Mouse (Mus musculus) midbrain, embryonic 14.5 days (tissue): ENCODE data around the gene Ssrp1. TPM values are rescaled to one million over a fixed set of nuclear protein-coding genes. Genes with fewer than 3 reads are reported as not detected.

Experiments
- ATAC-seq: fragments of 200-750 bp; cut with Nextera tagmentation; 2 replicates; pipeline ENCODE4 v1.8.0; 2017; ENCODE audit warnings: moderate number of reproducible peaks, moderate library complexity; ENCODE audit not compliant: low FRiP score, low TSS enrichment
- DNase-seq: peaks from one replicate; pipeline ENCODE4 v3.0.0-alpha.2; 2015
- H3K27ac ChIP-seq: fragments of 300-500 bp; sonication (generic); replicated peaks from 2 replicates; pipeline ENCODE4 v1.5.1; 2014; ENCODE audit warnings: mild to moderate bottlenecking, low read depth, low read length, moderate library complexity
- H3K27me3 ChIP-seq: fragments of 300-500 bp; sonication (generic); 2 replicates; pipeline ENCODE4 v1.6.1; 2014; ENCODE audit warnings: low read length, control low read depth, mixed read lengths; ENCODE audit not compliant: control insufficient read depth, insufficient read depth
- H3K36me3 ChIP-seq: fragments of 300-500 bp; sonication (generic); 2 replicates; pipeline ENCODE4 v1.6.1; 2014; ENCODE audit warnings: low read length, control low read depth; ENCODE audit not compliant: control insufficient read depth, insufficient read depth
- H3K4me1 ChIP-seq: fragments of 300-500 bp; sonication (generic); 2 replicates; pipeline ENCODE4 v1.6.1; 2014; ENCODE audit warnings: mild to moderate bottlenecking, antibody characterized with exemption, low read length, control low read depth; ENCODE audit not compliant: control insufficient read depth, insufficient read depth
- H3K4me2 ChIP-seq: fragments of 300-500 bp; sonication (generic); 2 replicates; pipeline ENCODE4 v1.6.1; 2014; ENCODE audit warnings: mild to moderate bottlenecking, low read length, moderate library complexity
- H3K4me3 ChIP-seq: fragments of 300-500 bp; sonication (generic); replicated peaks from 2 replicates; pipeline ENCODE4 v1.5.1; 2014; ENCODE audit warnings: low read depth, low read length
- H3K9ac ChIP-seq: fragments of 300-500 bp; sonication (generic); replicated peaks from 2 replicates; pipeline ENCODE4 v1.6.1; 2014; ENCODE audit warnings: mild to moderate bottlenecking, low read length, moderate library complexity
- H3K9me3 ChIP-seq: fragments of 300-500 bp; sonication (generic); 2 replicates; pipeline ENCODE4 v1.6.1; 2016; ENCODE audit warnings: low read length, control low read depth, mixed read lengths; ENCODE audit not compliant: control insufficient read depth
- WGBS: fragments of 180-500 bp; shearing (Covaris S2); extraction: QIAGEN DNeasy Blood & Tissue Kit; methylation state at CpG from one replicate; pipeline ENCODE4 v1.1.7; 2014; 5-methylcytosine and 5-hydroxymethylcytosine counted together
- polyA plus RNA-seq: library from polyadenylated mRNA; unstranded; fragments of >200 nt; fragmentation: Nextera tagmentation; extraction: Ambion mirVana; gene quantifications from 2 replicates; pipeline ENCODE4 v1.2.1, GENCODE M21; 2014

Gene Ssrp1
- polyA plus RNA-seq, 1 experiment from 2014 or later = 204 TPM

DNA sequence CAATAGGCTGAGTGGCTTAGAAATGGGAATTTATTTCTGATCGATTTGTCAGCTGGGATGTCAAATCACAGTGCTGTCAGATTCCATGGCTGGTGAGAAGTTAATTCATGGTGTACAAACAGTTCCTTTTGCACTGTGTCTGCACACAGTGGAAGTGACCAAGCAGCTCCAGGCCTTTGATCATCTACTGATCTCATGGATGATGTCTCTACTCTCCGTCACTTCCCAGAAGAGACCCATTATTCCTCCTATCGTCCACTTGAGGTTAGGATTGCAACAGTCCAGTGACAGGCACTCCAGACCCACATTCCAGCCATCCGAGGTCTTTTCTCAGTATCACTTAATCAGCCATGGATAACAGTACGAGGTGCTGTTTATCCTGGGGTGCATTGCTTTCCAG, 36.7 kb downstream of the Ssrp1 start:
- no peak overlapping the region for H3K4me2 ChIP-seq
- no peak for ATAC-seq
- no peak for DNase-seq
- H3K4me3 ChIP-seq = no peak overlapping the region
- 83% methylated on average over 5 of the region's 5 CpGs for WGBS
- H3K27me3 ChIP-seq = no peaks in the 10 kb centered on the region
- H3K9ac ChIP-seq = no peak overlapping the region
- H3K9me3 ChIP-seq = no peaks in the 10 kb centered on the region
- peaks cover 40% of the 10 kb centered on the region for H3K36me3 ChIP-seq
- H3K27ac ChIP-seq = no peak overlapping the region
- H3K4me1 ChIP-seq = no peaks in the 10 kb centered on the region

DNA sequence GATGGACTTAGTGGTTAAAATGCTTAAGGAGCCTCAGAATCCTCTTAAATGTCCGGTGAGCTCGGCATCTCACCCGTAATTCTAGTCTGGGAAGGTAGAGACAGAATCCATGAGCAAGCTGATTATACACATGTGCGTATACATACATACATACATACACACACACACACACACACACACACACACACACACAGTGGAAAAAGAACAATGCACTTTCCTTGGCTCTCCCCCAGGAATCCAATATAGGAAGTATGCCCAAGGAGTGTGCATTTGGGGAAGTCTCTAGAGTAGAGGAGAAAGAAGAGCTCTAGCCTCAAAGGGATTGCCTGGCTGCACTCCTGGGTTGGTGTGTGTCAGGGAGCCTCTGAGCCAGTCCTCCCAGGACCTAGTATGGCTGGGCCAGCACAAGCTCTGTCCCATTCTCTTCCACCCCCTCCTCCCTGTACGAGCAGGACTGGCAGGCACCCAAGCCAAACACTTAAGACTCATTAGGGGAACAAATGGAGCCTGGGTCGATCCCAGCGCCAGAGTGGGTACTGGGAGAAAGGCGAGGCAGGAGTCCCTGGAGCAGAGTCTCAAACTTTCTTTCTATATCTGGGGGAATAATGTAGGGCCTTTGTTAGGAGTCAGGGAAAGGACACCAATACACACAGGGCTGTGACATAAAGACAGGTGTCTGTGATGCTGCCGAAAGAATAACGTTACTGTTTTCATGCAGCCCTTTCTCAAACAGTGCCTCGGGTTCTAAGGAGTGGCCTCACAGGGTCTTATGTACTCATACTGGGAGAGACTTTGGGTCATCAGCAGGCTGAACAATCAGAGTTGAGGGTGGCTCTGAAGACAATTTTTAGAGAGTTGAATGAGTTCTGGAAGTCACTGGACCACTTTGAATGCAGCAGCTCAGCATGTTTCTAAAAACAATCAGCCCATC, 51.9 kb downstream of the Ssrp1 start:
- no peak overlapping the region for H3K4me3 ChIP-seq
- no peaks in the 10 kb centered on the region for H3K36me3 ChIP-seq
- no peak overlapping the region for H3K27ac ChIP-seq
- H3K4me1 ChIP-seq = no peaks in the 10 kb centered on the region
- H3K9ac ChIP-seq = no peak overlapping the region
- no peak for ATAC-seq
- H3K4me2 ChIP-seq = no peak overlapping the region
- 54% methylated on average over 11 of the region's 11 CpGs for WGBS
- H3K27me3 ChIP-seq = no peaks in the 10 kb centered on the region
- peak; percentile 54 for DNase-seq
- no peaks in the 10 kb centered on the region for H3K9me3 ChIP-seq

DNA sequence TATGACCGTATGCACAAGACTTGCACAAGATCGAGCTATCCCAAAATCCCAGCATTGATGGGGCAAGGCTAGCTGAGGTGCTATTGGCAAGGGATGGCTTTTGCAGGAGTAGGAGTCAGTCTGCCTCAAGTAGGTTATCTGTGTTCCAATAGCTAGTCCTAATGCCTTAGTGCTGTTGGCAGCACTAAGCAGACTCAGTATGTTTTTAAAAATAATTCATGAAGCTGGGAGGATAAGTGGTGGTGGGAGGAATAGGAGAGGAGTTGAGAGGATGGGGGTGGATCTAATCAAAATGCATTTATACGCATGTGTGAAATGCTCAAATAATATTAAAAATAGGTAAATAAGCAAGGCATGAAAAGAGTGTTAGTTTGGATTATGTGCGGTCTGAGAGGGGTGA, 54.3 kb downstream of the Ssrp1 start:
- H3K4me3 ChIP-seq = no peak overlapping the region
- H3K9ac ChIP-seq = no peak overlapping the region
- H3K9me3 ChIP-seq = no peaks in the 10 kb centered on the region
- WGBS = 98% methylated on average over 4 of the region's 4 CpGs
- no peak overlapping the region for H3K4me2 ChIP-seq
- no peak for DNase-seq
- H3K27ac ChIP-seq = no peak overlapping the region
- H3K4me1 ChIP-seq = no peaks in the 10 kb centered on the region
- no peak for ATAC-seq
- no peaks in the 10 kb centered on the region for H3K36me3 ChIP-seq
- no peaks in the 10 kb centered on the region for H3K27me3 ChIP-seq

DNA sequence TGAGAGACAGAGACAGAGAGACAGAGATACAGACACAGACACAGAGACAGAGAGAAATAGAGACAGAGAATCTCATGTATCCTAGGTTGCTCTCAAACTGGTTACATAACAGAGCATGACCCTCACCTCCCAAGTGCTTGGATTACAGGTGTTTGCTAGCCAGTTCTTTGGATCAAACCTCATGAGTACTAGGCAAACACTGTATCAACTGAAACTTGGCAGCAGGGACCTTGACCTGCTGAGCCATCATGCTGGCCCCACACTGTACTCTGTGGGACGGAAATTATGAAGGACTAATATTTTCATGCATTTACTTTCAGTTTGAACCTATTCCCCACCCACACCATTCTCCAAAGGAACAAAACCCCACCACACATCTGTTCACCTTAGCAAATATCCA, 56.3 kb downstream of the Ssrp1 start:
- H3K27me3 ChIP-seq = no peaks in the 10 kb centered on the region
- whole genome bisulfite sequencing = 97% methylated on average over 1 of the region's 1 CpGs
- H3K4me3 ChIP-seq = no peak overlapping the region
- no peak overlapping the region for H3K4me2 ChIP-seq
- DNase-seq (no peak), ATAC-seq (no peak)
- no peak overlapping the region for H3K27ac ChIP-seq
- no peaks in the 10 kb centered on the region for H3K36me3 ChIP-seq
- H3K9me3 ChIP-seq = no peaks in the 10 kb centered on the region
- H3K9ac ChIP-seq = no peak overlapping the region
- H3K4me1 ChIP-seq = no peaks in the 10 kb centered on the region

DNA sequence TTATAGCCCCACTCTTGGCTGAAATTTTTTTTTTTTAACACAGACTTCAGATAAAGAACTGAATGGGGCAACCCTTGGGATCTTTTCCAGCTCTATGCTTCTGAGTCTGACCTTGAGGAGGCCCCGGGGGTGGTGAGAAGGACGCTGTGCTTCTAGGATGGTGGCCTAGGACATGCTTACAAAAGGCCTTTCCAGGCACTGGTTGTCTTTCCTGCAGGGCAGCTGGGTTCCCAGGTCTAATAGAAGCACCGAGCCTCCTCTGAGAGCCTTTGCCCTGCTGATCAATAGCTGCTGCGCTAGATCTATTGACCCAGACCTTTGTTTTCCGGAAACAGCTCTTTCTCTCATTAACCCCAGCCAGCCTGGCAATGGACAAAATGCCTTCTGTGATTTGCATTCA, 58.9 kb downstream of the Ssrp1 start:
- no peak for DNase-seq
- Histone ChIP-seq H3K9me3 (no peaks in the 10 kb centered on the region), H3K27ac (0 out of 2 replicates have a peak overlapping the region, but pooled peaks have one; percentile 20), H3K9ac (no peak overlapping the region), H3K4me3 (no peak overlapping the region), H3K36me3 (no peaks in the 10 kb centered on the region), H3K4me1 (no peaks in the 10 kb centered on the region), H3K27me3 (no peaks in the 10 kb centered on the region), H3K4me2 (no peak overlapping the region)
- no peak; the same call in 1 of the 2 replicates for ATAC-seq
- 47% methylated on average over 5 of the region's 5 CpGs for WGBS

Other genes starting within 250 kb of the Ssrp1 start
- gene Ube2l6, start 238.4 kb upstream of the Ssrp1 start, polyA plus RNA-seq = 11.7 and 19.5 TPM in 2 replicates
- not detected in 2 replicates for gene Smtnl1, start 214.6 kb upstream of the Ssrp1 start, polyA plus RNA-seq
- 58.6 and 80.6 TPM in 2 replicates for gene Timm10, start 210.2 kb upstream of the Ssrp1 start, polyA plus RNA-seq
- gene Slc43a1, start 198.4 kb upstream of the Ssrp1 start, polyA plus RNA-seq = 0.90 and 2.4 TPM in 2 replicates
- gene Rtn4rl2, start 150.5 kb upstream of the Ssrp1 start, polyA plus RNA-seq = 4.5 and 5.6 TPM in 2 replicates
- gene Slc43a3, start 100.7 kb upstream of the Ssrp1 start, polyA plus RNA-seq = 1.7 and 4.2 TPM in 2 replicates
- gene Prg2, start 56.8 kb upstream of the Ssrp1 start, polyA plus RNA-seq = not detected in 2 replicates
- not detected in 2 replicates for gene Prg3, start 49.0 kb upstream of the Ssrp1 start, polyA plus RNA-seq
- 0.91 and 1.5 TPM in 2 replicates for gene P2rx3, start 228 bp downstream of the Ssrp1 start, polyA plus RNA-seq
- 7.9 and 10.4 TPM in 2 replicates for gene Tnks1bp1, start 10.8 kb downstream of the Ssrp1 start, polyA plus RNA-seq
- 10.7 and 27.7 TPM in 2 replicates for gene Aplnr, start 99.0 kb downstream of the Ssrp1 start, polyA plus RNA-seq
- gene Lrrc55, start 160.0 kb downstream of the Ssrp1 start, polyA plus RNA-seq = 9.6 and 13.8 TPM in 2 replicates